Mouse (Mus musculus) frontal cortex, postnatal 10 days (tissue): ENCODE results near the gene Ly6g6e.
"Not testable (repeated sequence)": the region's sequence is repeated elsewhere in the genome, so short reads cannot be mapped to it uniquely, and the experiment has no call there.

ENCODE experiments used
- DNase-seq, 2 experiments: peaks; one replicate each; pipeline ENCODE4 v3.0.0; 2022; ENCODE audit warnings: low spot score in 2 of 2, mixed read lengths in 1 of 2

Ly6g6e gene

DNA sequence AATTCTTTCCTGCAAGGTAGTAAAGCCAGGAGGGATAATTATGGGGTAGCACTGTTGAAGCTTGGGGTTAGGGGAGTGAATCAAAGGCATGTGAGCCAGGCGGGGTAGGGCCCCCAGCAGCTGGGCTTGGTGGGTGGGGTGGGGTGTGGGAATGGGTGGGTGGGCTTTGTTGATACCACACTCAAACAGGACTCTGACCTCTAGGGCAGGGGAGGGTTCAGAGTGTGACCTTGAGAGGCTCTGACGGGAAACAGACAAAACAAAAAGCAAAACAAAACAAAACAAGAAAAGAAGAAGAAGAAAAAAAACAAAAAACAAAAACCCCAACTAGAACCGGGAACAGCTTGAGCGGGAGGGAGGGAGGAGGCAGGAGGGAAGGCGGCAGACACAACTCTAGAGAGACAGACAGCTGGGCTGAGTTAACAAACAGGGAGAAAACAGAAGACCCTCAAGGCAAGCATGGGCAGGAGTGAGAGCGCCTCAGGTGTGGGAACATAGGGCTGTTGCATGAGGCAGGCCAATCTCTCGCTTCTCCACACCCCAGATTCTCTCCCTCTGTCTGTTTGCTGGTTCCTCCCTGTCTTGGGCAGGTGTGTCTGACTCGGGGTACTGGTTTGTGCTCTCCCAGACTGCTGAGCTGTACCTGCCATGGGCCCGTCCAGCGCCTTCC is at the start of gene Ly6g6e:
Gene Ly6g6e (plus strand): TSS at position 396 of the 670 bp plus-strand sequence.
- DNase-seq = no peak

DNA sequence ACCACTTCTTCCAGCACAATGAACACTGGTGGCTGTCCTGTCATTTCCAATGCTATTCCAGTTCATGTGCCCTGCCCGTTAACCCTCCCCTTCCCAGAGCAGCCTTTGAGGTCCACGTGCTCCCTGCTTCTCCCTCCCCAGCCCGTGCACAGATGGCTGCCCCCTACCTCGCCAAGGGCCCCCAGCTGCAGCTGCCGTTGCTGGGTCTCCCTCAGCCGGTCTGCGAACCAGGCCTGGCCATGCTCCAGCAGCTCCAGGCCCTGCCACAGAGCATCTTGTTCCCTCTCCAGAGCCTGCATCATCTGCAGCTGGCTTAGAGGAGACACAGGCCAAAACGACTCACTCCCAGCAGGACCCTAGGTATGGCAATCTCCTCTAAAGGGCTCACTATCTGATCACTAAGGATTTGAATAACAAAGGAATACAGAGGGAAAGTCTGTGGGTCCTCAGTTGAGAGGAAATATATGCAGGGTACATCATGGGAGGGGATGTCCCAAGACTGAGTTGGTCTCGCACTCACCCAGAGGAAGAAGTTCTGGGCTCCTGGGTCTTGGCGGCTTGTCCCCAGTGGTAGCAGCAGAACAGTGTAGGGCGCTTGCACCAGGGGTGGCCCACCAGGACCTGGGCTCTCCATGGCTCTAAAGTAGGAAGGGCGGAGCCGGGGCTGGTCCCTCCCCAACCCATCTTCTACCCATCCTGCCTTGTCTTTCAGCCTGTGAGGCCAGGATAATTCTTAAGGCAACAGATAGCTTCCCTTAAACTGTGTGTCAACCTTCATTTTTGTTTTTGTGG is 49.2 kb upstream of the Ly6g6e start, which contains the start of gene Sapcd1:
Gene Sapcd1 (minus strand): TSS at position 740 of the 792 bp plus-strand sequence.
- DNase-seq = peak; percentile 48 to 71

DNA sequence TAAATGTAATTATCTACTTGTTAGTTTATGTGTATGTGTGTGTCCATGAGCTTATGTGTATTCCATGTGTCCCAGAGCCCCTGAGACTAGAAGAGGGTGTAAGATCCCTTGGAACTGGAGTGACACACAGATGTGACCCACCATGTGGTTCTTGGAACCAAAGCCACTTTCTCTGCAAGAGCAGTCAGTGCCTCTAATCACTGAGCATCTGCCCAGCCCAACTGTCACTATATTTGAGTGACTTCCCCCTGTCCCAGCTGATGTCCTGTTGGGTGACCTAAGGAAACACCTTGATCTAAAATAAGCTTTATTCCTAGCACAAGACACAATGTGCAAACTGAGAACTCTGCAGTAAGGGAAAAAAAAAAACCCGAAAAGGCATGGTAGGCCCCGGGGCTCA is 48.4 kb upstream of the Ly6g6e start:
- no peak for DNase-seq

DNA sequence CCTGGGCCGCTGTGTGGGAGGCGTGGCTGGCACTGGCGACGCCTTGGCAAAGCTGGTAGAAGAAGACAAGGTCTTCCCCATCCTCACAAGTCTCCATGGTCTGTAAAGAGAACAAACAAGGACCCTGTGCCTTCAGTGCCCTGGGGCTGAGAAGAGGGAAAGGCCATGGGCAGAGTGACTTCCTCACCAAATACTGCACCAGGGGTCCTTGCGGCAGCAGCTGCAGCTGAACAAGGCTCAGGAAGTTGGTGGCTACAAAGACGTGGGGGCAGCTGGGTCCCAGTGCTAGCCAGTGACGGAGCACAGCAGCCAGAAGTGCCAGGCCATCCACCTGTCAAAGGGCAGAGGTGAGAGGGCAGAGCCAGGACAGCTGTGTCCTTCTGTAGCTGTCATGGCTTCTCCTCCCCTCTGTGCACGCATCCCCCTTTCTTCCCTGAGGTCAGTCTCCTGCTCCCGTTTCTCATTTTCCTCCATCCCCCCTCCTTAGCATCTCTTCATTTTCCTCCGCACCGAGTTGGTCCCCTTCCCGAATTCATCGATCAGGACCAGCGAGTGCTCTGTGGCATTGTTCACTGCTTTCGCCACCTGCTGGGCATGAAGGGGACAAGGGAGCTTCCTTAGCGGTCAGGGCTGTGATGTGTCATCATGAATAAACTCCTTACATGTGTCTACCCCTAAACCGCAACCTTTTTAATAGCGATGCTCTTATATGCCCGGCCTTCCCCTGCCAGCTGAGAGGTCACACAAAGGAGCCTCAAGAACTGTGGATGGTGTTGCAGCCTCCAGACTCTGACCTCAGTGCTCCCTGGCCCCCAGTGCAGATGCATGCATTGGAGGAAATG is 46.8 kb upstream of the Ly6g6e start:
- DNase-seq = no peak

DNA sequence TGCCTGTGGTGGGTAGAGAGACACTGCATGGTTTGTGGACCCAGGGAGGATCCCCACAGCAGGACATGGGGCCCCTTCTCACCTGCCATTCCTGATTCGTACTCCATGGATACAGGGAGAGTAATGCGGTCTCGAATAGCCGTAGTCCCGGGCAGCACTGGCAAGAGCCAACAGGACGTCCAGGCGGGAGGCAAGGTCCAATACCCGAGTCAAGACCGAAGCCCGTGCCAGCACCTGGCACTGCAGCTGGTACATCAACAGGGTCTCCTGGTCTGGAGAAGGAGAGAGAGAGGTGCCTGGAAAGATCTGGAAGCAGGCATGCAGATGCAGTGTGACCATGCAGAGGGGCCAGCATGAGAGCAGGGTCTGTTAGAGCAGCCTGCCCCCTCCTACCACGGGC is 45.4 kb upstream of the Ly6g6e start:
- no peak for DNase-seq

DNA sequence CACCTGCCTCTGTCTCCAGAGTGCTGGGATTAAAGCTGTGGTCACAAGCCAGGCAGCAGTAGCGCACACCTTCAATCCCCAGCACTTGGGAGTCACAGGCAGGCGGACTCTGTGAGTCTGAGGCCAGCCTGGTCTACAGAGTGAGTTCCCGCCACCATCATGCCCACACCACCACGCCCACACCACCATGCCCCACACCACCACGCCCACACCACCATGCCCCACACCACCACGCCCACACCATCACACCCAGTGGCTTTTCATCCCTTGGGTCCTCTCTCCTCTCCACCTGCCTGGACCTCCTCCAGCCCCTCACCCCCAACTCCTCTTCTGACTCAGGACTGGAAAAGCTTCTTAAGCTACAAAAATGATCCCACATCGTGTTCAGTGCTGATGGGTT is 44.8 kb upstream of the Ly6g6e start:
- no peak for DNase-seq

DNA sequence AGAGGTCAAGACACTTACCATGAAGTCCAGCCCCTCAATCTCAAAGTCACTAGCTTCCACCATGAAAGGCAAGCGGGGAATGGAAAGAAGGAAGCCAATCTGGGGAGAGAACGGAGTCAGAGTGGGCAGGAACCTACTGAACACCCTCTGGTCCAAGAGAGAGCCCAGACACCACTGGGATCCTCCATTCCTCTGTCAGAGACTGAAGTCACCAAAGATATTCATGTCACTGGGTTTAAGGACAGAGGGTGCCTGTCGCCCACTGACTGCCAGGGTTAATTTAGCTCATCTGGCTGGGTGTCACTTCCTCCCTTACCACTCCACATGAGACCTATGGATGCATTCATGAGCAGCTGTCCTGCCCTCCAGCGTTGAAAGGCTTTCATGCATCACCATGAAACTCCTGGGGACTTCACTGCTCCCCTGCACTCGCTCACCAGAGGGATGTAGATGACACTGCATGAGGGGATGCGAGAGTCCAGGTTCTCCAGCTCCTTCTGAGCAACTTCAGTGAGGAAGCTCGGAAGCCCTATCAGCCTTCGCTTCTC is 44.3 kb upstream of the Ly6g6e start:
- no peak for DNase-seq

DNA sequence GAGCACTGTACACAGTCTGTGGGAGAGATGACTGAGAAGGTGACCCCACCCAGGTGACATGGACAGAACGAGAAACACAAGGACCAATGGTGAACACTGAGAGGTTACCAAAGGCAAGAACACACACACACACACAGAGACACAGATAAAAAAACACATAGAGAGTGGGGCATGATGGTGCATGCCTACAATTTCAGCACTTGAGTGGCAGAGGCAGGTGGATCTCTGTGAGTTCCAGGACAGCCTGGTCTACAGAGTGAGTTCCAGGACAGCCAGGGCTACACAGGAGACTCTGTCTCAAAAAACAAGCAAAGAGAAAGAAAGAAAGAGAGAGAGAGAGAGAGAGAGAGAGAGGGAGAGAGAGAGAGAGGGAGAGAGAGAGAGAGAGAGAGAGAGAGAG is 43.0 kb upstream of the Ly6g6e start:
- DNase-seq = not testable (repeated sequence)

DNA sequence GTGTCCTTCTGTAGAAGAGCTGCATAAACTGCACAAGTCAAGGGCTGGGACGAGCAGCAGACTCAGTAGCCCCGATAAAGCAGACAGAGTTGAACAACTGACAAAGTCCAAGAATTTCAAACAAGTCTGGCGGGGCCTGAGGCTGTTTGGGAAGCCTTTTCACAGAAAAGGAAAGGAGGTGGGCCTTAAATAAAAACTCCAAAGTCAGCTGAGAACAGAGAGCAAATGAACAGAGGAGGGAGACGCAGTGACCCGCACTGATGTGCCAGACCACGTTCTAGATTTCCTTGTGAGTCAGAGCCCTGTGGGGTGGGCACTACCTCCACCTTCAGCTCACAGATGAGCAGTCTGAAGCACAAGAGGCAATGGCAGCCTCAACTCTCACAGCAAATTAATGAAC is 41.8 kb upstream of the Ly6g6e start:
- DNase-seq = no peak

DNA sequence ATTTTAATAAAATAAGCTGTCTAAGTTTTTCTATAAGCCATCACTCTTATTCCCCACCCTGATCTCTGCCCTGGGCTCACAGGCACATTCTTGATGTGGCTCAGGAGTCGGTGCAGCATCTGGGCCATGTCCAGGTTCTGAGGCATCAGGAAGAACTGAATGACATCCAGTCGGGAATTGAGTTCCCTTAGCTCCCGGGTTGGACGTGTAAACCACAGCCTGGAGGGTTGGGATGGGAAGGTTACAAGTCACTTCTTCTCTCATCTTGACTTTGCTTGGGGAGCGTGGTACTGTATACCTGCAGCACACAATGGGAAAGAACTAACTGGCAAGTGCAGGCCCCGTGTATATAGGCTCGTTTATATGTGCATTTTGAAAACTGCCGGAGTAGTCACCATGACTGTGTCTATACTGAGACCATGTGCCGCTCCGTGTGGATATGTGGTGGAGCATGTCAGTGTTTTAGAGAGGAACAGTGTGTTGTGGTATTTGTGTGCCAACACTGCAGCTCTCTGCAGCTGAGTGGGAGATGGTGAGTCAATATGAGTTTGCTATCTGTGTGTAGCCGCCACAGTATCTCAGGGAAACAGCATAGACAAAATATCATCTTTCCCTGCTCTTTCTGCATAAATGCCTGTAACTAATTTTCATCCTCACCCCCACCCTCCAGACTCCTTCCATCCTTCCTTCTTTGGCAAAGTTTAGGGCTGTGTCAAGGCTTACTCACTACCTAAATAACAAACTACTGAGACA is 37.4 kb upstream of the Ly6g6e start:
- DNase-seq = no peak

DNA sequence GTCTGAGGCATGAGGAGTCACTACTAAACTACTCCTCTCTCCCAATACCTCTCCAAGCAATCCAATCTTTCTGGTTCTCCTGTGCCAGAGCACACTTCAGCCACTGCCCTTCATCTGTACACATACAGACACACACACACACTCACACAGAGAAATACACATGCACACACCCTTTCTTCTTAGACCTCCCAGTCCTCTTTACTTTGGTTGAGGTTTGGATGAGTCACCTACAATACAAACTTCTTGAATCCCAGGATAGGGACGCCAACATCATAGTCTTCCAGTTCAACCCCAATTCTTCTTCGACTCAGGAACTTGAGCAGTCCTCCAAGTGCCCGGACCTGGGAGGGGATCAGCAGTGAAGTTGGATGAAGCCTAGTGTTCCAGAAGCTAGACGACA is 32.9 kb upstream of the Ly6g6e start:
- no peak for DNase-seq

DNA sequence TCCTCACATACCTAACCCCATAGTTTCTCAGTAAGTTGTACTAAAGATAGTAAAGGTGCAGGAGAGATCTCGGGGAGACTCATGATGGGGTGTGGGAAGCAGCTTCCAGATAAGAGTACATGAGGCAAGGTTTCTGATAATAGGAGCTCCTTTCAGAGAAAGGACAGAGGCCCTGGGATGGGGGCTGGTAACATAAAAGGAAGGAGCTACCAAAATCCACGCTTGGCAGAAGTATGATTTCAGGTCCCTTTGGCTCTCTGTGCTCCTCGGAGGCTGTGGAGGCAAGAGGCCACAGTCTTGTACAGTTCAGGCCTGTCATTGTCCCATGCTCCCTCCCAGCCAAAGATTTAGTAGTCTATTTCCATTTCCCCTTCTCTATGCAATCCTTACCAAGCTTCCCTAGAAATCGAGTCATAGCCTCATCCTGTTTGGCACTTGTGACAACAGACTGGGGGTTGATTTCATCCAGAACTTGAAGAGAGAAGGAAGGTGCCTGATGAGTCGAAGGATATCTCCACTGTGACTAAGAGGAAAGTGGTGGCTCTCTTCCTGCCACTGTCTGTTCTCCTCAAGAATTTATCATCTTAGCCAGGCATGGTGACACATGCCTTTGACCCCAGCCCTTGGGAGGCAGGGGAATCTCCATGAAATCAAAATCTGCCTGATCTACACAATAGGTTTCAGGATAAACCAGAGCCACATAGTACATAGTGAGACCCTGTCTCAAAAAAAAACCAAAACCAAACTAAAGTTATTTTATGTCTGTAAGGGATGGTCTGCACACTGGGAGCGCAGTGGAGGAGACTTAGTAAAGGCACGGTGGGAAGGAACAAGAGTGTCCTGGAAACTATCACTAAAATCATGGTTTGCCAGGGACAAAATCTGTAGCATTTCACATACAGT is 31.5 kb upstream of the Ly6g6e start:
- DNase-seq = no peak

DNA sequence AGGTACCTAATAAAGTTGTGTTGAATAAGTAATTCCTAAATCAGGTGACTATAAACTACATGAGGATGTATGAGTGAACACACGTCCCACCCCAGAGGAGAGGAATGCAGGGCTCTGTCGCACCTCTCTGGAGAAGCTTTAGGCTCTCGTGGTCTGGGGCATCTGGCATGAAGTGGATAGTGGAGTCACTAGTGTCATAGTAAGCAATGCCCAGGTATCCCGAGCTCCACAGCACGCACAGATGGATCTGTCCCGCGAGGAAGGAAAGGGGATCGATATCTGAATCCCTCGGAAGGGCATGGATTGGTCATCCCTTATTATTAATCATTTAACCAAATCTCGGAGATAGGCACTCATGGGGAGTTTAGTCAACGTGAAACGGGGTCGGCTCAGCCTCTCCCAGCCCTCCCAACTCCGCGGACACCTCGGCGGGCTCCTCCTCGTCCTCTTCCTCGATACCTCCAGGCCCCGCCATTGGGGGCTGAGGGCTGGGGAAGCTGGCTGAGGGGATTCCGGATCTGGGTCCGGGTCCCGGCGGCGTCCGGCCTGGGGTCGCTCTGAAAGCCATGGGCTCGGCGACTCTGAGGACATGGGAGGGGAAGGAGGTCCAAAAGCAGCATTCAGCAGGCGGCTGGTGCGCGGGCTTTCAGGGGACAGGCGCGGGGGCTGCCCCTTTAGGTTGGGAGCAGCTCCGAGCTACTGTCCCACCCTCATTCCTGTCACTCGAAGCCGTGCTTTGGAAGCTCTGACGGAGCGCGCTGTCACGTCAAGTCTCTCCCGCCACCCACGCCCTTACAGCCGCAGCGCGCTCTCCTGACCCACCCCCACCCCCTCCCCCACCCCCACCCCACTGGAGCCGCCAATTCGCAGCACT is 30.7 kb upstream of the Ly6g6e start:
- DNase-seq = no peak

DNA sequence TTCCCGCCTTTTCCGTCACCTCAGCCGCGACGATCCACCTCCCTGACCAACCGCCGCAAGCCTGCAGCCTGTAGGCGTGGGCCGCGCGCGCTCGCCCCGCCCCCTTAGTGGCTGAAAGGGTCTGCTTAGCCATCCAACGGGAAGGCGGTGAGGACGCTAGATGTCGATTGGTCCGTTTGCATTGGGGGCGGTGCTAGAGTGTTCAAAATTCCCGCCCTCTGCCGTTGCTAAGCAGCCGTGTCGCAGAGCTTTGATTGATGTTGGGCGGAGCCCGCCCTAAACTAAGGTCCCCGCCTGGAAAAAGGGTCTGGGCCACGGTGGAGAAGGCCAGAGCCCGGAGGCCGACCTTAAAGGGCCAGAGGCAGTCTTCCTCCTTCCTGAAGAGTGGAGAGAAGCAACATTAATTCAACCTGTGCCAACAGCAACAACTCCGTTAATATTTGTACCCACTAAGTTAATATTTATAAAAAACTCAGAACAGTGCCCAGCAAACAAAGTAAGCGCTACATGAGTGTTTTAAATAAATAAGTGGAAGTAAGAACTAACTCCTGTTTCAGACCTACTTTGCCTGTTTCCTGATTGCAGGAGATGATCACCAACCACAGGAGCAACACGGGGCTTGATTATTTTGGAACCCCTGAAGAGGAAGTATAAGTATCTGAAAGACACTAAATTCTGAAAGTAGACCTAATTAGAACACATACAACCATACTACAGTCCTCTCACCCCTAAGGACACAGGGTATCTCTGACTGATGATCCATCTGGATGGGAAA is 29.8 kb upstream of the Ly6g6e start, which contains the start of gene Msh5:
Gene Msh5 (minus strand): TSS at position 65 of the 775 bp plus-strand sequence.
- DNase-seq = peak; percentile 95 to 96

DNA sequence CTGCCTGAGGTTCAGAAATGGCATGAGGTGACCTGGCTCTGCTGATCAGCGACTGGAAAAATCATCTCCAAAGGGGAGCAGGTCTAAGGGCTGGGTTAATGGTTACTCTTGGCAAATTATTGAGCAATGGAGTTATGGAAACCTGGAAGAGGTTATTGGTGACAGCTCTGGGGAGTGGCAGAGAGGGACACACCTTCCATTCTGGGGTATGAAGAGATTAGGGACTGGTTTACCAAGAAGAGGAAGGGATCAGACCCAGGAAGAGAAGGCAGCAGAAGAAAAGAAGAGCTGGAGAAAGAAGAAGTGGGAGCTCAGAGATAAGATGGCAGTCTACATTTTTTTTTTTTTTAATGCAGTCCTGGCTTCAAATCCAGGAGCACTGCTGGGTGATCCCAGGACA is 29.0 kb upstream of the Ly6g6e start:
- no peak for DNase-seq

DNA sequence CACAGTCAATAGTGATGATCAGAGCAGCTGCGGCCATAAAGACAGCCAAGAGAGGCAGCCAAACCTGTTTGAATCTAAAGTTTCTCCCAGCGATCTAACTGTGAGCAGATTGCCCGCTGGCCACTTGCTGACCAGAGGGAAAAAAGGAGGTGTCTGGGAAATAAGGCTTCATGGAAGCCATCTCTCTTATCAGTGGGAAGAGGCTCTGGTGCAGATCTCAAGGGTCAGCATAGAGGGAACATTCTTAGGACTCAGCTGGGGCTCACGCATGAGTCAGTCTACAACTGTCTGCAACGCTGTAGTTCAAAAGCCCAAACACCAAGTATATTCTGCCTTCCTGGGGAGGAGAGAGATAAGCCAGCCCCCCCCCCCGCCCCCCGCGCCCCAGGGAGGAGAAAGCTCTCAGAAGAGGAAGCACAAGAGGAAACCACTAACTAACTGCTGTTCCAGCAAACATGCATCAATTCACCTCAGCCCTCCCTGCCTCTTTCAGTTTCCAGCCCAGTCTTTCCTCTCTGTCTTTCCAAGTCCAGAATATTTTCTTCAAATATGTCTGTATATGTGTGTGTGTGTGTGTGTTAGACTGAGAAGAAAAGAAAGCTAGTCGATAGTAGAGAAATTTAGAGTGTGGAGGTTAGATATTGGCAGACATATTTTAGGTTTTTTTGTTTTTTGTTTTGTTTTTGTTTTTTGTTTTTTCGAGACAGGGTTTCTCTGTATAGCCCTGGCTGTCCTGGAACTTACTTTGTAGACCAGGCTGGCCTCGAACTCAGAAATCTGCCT is 28.4 kb upstream of the Ly6g6e start:
- no peak for DNase-seq

DNA sequence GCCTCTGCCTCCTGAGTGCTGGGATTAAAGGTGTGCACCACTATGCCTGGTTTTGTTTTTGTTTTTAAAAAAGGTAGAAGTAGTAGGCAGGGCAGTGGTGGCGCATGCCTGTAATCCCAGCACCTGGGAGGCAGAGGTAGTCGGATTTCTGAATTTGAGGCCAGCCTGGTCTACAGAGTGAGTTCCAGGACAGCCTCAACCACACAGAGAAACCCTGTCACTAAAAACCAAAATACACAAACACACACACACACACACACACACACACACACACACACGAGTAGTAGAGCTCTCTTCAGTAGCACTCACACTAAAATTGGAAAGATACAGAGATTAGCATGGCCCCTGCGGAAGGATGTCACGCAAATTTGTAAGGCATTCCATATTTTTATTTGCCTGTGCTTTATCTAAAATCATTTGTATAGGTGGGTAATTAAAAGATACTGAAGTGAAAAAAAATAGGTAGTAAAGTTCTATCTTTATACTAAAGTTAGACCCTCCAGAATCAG is 27.7 kb upstream of the Ly6g6e start:
- DNase-seq = no peak
